Mouse (Mus musculus) heart, adult 9 months (tissue): ENCODE data around the gene Gstm6.

Experiments
- DNase-seq, 2 experiments: peaks; one replicate each; pipeline ENCODE4 v3.0.0; 2022; ENCODE audit warnings: low spot score in 2 of 2

The Gstm6 gene

GRCm38 (mm10) chr3:107941261-107941660 is 2.3 kb downstream of the Gstm6 start:
- no peak for DNase-seq

- DNase-seq = no peak
Measured at GRCm38 (mm10) chr3:107940524-107940923, 3.0 kb downstream of the Gstm6 start.

GRCm38 (mm10) chr3:107939830-107940229 is 3.7 kb downstream of the Gstm6 start:
- no peak for DNase-seq

GRCm38 (mm10) chr3:107939403-107939802 is 4.1 kb downstream of the Gstm6 start:
- DNase-seq = peak; percentile 85 to 89

- DNase-seq = no peak
Measured at GRCm38 (mm10) chr3:107935888-107936287, 7.7 kb downstream of the Gstm6 start.

GRCm38 (mm10) chr3:107935268-107935667 is 8.3 kb downstream of the Gstm6 start:
- no peak for DNase-seq

GRCm38 (mm10) chr3:107932128-107932527 is 11.4 kb downstream of the Gstm6 start:
- no peak for DNase-seq

GRCm38 (mm10) chr3:107931670-107932069 is 11.9 kb downstream of the Gstm6 start, which contains the start of gene Gstm7:
Gene Gstm7, minus strand, starts transcription at chr3:107931817.
- peak; percentile 99 for DNase-seq

- DNase-seq = no peak
Measured at GRCm38 (mm10) chr3:107931134-107931533, 12.4 kb downstream of the Gstm6 start.

- no peak for DNase-seq
Measured at GRCm38 (mm10) chr3:107929731-107930130, 13.8 kb downstream of the Gstm6 start.

- DNase-seq = no peak
Measured at GRCm38 (mm10) chr3:107929243-107929642, 14.3 kb downstream of the Gstm6 start.

- DNase-seq = no peak
Measured at GRCm38 (mm10) chr3:107928691-107929090, 14.9 kb downstream of the Gstm6 start.

- no peak for DNase-seq
Measured at GRCm38 (mm10) chr3:107927841-107928240, 15.7 kb downstream of the Gstm6 start.

- DNase-seq = no peak
Measured at GRCm38 (mm10) chr3:107925335-107925734, 18.2 kb downstream of the Gstm6 start.

GRCm38 (mm10) chr3:107920348-107920747 is 23.2 kb downstream of the Gstm6 start:
- DNase-seq = no peak

GRCm38 (mm10) chr3:107917783-107918408 is 25.7 kb downstream of the Gstm6 start:
- DNase-seq = peak in 1 of 2 experiments; percentile 60

- DNase-seq = no peak
Measured at GRCm38 (mm10) chr3:107917097-107917496, 26.5 kb downstream of the Gstm6 start.

- DNase-seq = no peak
Measured at GRCm38 (mm10) chr3:107916674-107917073, 26.9 kb downstream of the Gstm6 start.

- no peak for DNase-seq
Measured at GRCm38 (mm10) chr3:107905942-107906341, 37.6 kb downstream of the Gstm6 start.

GRCm38 (mm10) chr3:107900955-107901673 is 42.4 kb downstream of the Gstm6 start:
- DNase-seq = no peak

GRCm38 (mm10) chr3:107898691-107899090 is 44.9 kb downstream of the Gstm6 start:
- DNase-seq = no peak

GRCm38 (mm10) chr3:107895720-107896569 is 47.6 kb downstream of the Gstm6 start, which contains the start of gene Gstm5:
Gene Gstm5, plus strand, starts transcription at chr3:107895821.
- peak; percentile 80 to 83 for DNase-seq
